Mouse (Mus musculus) MEL (cell line): Measurements from ENCODE around the gene Ube4a.
A peak's percentile ranks its signal among the peaks of the same experiment; 100 is the strongest.

Source experiments
- CTCF ChIP-seq, 3 experiments: IDR thresholded peaks in 2 of 3; conservative IDR thresholded peaks in 1 of 3; 2 replicates each; pipeline ENCODE4 v1.5.1; 2011 to 2012; ENCODE audit warnings: low read length in 3 of 3, low read depth in 2 of 3, mild to moderate bottlenecking in 2 of 3, improper control_type of control experiment in 1 of 3, inconsistent platforms in 1 of 3, mixed read lengths in 1 of 3, moderate library complexity in 1 of 3; ENCODE audit not compliant: control insufficient read depth in 1 of 3, insufficient read depth in 1 of 3, poor library complexity in 1 of 3, severe bottlenecking in 1 of 3
- MAFK ChIP-seq: IDR thresholded peaks from 2 replicates; pipeline ENCODE4 v1.6.1; 2011; ENCODE audit warnings: low read depth, mild to moderate bottlenecking, low read length, improper control_type of control experiment, borderline replicate concordance
- ZKSCAN1 ChIP-seq: IDR thresholded peaks from 2 replicates; pipeline ENCODE4 v1.6.1; 2012; ENCODE audit warnings: low read depth, mild to moderate bottlenecking, inconsistent platforms, low read length, improper control_type of control experiment, moderate library complexity

DNA sequence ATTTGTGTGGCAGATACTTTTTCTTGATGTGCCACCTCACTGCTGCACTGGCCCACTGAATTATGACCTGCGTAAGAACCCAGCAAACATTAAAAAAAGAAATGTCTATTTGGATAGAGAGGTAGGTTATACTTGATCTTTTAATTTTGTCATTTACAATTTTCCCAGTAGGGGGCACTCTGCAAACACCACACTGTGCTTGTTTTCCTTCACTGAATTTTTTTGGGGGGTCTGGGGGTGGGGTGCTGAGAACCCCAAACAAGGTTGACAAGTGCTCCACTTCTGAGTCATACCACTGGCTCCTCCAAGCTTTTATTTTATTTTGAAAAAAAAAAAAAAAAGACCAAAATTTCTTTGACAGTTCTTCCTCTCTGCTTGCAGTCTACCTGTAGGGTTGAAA is 4.0 kb upstream of the Ube4a start:
- TF ChIP-seq MAFK (no peak), CTCF (IDR thresholded peaks at IDR 0.05 in 2 of 3, conservative IDR thresholded peaks at IDR 0.05 in 1 of 3; ENCODE audit: control insufficient read depth in 1 of 3, insufficient read depth in 1 of 3, low read depth in 2 of 3, low read length in 3 of 3, poor library complexity in 1 of 3, severe bottlenecking in 1 of 3) (peak in 2 of 3 experiments; percentile 13 to 47; a peak in 3 of 6 replicates), ZKSCAN1 (no peak)
